Mouse (Mus musculus) heart, embryonic 11.5 days (tissue): ENCODE results near the gene Ranbp1. TPM values are rescaled to one million over a fixed set of nuclear protein-coding genes. Genes with fewer than 3 reads are reported as not detected.

Experiments
- ATAC-seq: fragments of 200-750 bp; cut with Nextera tagmentation; replicated peaks from 2 replicates; pipeline ENCODE4 v1.8.0; 2017; ENCODE audit warnings: moderate library complexity; ENCODE audit not compliant: insufficient number of reproducible peaks, low FRiP score, low TSS enrichment
- H3K27ac ChIP-seq: fragments of 300-500 bp; sonication (generic); 2 replicates; pipeline ENCODE4 v1.5.1; 2014; ENCODE audit warnings: mild to moderate bottlenecking, low read depth, low read length
- H3K27me3 ChIP-seq: fragments of 300-500 bp; sonication (generic); 2 replicates; pipeline ENCODE4 v1.6.1; 2014; ENCODE audit warnings: mild to moderate bottlenecking, low read length, mixed read lengths; ENCODE audit not compliant: control insufficient read depth, insufficient read depth
- H3K36me3 ChIP-seq: fragments of 300-500 bp; sonication (generic); 2 replicates; pipeline ENCODE4 v1.6.1; 2014; ENCODE audit warnings: mild to moderate bottlenecking, low read length, moderate library complexity, mixed read lengths; ENCODE audit not compliant: control insufficient read depth, insufficient read depth
- H3K4me1 ChIP-seq: fragments of 300-500 bp; sonication (generic); 2 replicates; pipeline ENCODE4 v1.6.1; 2014; ENCODE audit warnings: low read length; ENCODE audit not compliant: control insufficient read depth, insufficient read depth
- H3K4me2 ChIP-seq: fragments of 300-500 bp; sonication (generic); 2 replicates; pipeline ENCODE4 v1.6.1; 2014; ENCODE audit warnings: mild to moderate bottlenecking, moderate library complexity
- H3K4me3 ChIP-seq: fragments of 300-500 bp; sonication (generic); 2 replicates; pipeline ENCODE4 v1.5.1; 2014; ENCODE audit warnings: low read depth, low read length
- H3K9ac ChIP-seq: fragments of 300-500 bp; sonication (generic); 2 replicates; pipeline ENCODE4 v1.6.1; 2014; ENCODE audit warnings: mild to moderate bottlenecking, low read depth, low read length, moderate library complexity
- H3K9me3 ChIP-seq: fragments of 300-500 bp; sonication (generic); replicated peaks from 2 replicates; pipeline ENCODE4 v1.6.1; 2016; ENCODE audit warnings: low read length; ENCODE audit not compliant: control insufficient read depth
- WGBS: fragments of 180-500 bp; shearing (Covaris S2); extraction: QIAGEN DNeasy Blood & Tissue Kit; methylation state at CpG from one replicate; pipeline ENCODE4 v1.1.7; 2014; ENCODE audit not compliant: insufficient replicate concordance; 5-methylcytosine and 5-hydroxymethylcytosine counted together
- polyA plus RNA-seq: library from polyadenylated mRNA; unstranded; fragments of >200 nt; fragmentation: Nextera tagmentation; extraction: Ambion mirVana; gene quantifications from 2 replicates; pipeline ENCODE4 v1.2.1, GENCODE M21; 2014

The Ranbp1 gene
- polyA plus RNA-seq, 1 experiment from 2014 or later = 656 TPM

DNA sequence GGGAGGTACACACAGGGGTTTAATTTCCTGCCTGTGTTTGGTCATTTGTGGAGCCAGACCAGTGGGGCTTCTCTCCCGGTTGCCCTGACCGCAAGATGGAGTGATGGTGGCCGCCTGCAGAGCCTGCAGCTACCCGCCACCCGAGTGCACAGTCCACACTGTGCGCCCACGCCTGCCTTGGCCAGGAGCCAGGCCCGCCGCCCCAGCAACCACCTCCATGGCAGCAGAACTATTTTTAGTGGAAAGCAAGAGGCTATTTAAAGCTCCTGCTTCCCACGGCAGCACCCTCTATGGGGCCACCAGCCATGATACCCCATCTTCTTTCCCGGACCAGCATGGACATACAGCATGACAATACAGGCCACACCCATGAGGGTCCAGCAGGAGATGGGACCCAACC, 18.9 kb downstream of the Ranbp1 start:
- peaks cover 16% of the 10 kb centered on the region for H3K36me3 ChIP-seq
- no peaks in the 10 kb centered on the region for H3K27me3 ChIP-seq
- 42% methylated on average over 11 of the region's 11 CpGs for WGBS
- peak; percentile 23 for ATAC-seq
- peaks cover 36% of the 10 kb centered on the region for H3K4me1 ChIP-seq
- H3K4me2 ChIP-seq = peak overlapping the region; percentile 46
- H3K9ac ChIP-seq = peak overlapping the region; percentile 24; the same call in 1 of the 2 replicates
- H3K4me3 ChIP-seq = peak overlapping the region; percentile 16
- H3K27ac ChIP-seq = peak overlapping the region; percentile 94
- H3K9me3 ChIP-seq = no peaks in the 10 kb centered on the region

DNA sequence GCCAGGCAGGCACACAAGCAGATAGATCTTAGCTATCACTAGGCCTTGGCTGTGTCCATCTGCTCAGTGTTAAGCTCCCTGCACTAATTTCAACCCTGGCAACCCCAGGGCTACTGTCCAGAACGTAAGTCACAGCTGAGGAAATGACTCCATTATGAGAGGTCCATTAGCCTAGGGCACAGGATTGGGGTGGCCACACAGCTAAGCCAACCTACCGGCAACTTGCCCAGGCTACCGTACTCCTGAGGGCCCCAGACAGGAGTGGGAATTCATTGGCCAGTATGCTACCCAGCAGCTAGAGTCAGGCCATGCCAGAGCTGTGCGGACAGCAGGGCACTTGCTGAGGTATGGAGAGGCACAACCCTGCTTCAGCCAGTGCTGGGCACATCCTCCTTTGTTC, 19.7 kb downstream of the Ranbp1 start:
- no peaks in the 10 kb centered on the region for H3K9me3 ChIP-seq
- peaks cover 32% of the 10 kb centered on the region for H3K4me1 ChIP-seq
- peak overlapping the region; percentile 94 for H3K27ac ChIP-seq
- no peak overlapping the region for H3K9ac ChIP-seq
- no peak for ATAC-seq
- H3K4me2 ChIP-seq = peak overlapping the region; percentile 46
- peaks cover 23% of the 10 kb centered on the region for H3K36me3 ChIP-seq
- 87% methylated on average over 4 of the region's 4 CpGs for WGBS
- H3K27me3 ChIP-seq = no peaks in the 10 kb centered on the region
- H3K4me3 ChIP-seq = peak overlapping the region; percentile 16; the same call in 1 of the 2 replicates

DNA sequence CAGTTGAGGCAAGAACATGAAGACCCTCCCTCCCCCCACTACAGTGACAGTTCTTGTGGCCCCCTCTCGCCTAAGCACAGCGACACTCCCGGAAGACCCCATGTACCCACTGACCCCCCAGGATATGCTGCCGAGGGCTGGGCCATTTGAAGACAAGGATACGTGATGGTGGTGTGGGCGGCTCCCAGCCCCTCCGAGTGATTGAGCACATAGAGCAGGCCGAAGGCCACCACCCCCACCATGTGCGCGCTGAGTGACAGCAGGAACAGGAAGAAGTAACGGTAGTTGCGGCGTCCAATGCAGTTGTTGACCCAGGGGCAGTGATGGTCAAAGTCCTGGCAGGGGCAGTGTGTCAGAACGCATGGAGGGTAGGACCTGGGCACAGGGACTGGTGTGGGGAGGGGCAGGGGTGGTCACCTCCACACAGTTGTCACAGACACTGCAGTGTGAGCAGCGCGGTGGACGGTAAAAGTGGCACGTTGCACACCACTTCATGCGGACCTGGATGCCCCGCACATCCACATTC, 20.6 kb downstream of the Ranbp1 start:
- ATAC-seq = no peak
- Histone ChIP-seq H3K9me3 (no peaks in the 10 kb centered on the region), H3K4me2 (no peak overlapping the region), H3K4me3 (no peak overlapping the region), H3K27me3 (no peaks in the 10 kb centered on the region), H3K4me1 (peaks cover 25% of the 10 kb centered on the region), H3K27ac (no peak overlapping the region), H3K9ac (no peak overlapping the region), H3K36me3 (peaks cover 29% of the 10 kb centered on the region)
- WGBS = 94% methylated on average over 20 of the region's 20 CpGs

DNA sequence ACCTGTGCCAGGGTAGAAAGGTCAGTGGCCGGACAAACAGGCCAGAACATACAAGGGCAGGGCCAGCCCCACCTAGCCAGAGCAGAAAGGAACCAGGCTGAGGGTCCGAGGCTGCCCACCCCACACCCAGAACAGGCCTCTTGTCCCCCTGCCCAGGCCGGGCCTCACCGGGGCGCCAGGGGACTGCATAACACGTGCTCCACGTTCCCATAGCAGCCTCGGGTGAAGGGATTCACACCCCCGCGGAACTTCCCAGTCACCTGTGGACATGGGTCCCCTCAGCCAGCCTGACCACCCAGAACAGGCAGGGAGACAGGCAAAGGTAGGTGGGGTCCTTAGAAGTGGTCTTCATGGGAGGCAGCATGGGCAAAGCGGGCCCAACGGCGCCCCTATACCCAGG, 21.3 kb downstream of the Ranbp1 start:
- no peaks in the 10 kb centered on the region for H3K9me3 ChIP-seq
- H3K9ac ChIP-seq = no peak overlapping the region
- no peak for ATAC-seq
- H3K27ac ChIP-seq = no peak overlapping the region
- H3K27me3 ChIP-seq = no peaks in the 10 kb centered on the region
- H3K4me2 ChIP-seq = no peak overlapping the region
- peaks cover 29% of the 10 kb centered on the region for H3K36me3 ChIP-seq
- no peak overlapping the region for H3K4me3 ChIP-seq
- peaks cover 25% of the 10 kb centered on the region for H3K4me1 ChIP-seq
- 92% methylated on average over 13 of the region's 13 CpGs for WGBS

DNA sequence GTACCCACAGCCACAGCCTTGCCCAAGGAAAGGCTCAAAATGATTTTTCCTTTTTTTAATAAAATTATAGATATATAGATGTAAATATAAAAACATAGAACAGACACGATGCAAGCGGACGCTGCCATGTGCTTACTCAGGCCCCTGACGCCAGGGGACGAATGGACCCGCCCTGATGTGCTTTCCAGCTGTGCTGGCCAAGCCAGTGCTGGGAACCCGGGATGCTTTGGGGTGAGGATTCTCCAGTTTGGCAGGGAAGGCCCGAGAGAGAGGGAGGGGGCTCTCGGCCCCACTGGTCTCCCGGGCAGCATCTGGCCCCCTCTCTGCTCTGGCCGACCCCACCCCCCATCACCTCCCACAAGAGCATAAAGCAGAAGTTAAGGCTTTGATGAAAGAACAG, 26.3 kb downstream of the Ranbp1 start:
- H3K4me2 ChIP-seq = no peak overlapping the region
- peaks cover 35% of the 10 kb centered on the region for H3K36me3 ChIP-seq
- H3K27ac ChIP-seq = no peak overlapping the region
- H3K4me1 ChIP-seq = peaks cover 11% of the 10 kb centered on the region
- H3K27me3 ChIP-seq = no peaks in the 10 kb centered on the region
- H3K9ac ChIP-seq = no peak overlapping the region
- no peak overlapping the region for H3K4me3 ChIP-seq
- ATAC-seq = no peak
- 74% methylated on average over 11 of the region's 11 CpGs for WGBS
- no peaks in the 10 kb centered on the region for H3K9me3 ChIP-seq

DNA sequence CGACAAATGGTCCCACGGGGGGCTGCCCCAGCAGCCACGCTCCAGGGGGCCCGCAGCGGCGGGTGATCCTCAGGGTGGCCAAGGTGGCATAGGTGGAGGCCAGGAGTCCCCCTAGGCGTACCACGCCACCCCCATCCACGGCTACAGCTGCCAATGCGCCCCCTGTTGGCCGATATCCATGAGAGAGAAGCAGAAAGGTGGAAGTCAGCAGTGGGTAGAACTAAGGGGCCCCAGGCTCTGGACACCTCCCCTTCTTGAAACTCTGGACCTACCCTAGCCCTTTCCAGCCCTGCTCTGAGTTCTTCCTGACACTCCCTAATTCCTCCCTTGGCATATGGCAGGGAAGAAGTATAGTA, 27.0 kb downstream of the Ranbp1 start:
- 72% methylated on average over 11 of the region's 11 CpGs for WGBS
- Histone ChIP-seq H3K9ac (no peak overlapping the region), H3K4me2 (no peak overlapping the region), H3K4me1 (peaks cover 11% of the 10 kb centered on the region), H3K9me3 (no peaks in the 10 kb centered on the region), H3K27ac (no peak overlapping the region), H3K36me3 (peaks cover 34% of the 10 kb centered on the region), H3K27me3 (no peaks in the 10 kb centered on the region), H3K4me3 (no peak overlapping the region)
- ATAC-seq = no peak

DNA sequence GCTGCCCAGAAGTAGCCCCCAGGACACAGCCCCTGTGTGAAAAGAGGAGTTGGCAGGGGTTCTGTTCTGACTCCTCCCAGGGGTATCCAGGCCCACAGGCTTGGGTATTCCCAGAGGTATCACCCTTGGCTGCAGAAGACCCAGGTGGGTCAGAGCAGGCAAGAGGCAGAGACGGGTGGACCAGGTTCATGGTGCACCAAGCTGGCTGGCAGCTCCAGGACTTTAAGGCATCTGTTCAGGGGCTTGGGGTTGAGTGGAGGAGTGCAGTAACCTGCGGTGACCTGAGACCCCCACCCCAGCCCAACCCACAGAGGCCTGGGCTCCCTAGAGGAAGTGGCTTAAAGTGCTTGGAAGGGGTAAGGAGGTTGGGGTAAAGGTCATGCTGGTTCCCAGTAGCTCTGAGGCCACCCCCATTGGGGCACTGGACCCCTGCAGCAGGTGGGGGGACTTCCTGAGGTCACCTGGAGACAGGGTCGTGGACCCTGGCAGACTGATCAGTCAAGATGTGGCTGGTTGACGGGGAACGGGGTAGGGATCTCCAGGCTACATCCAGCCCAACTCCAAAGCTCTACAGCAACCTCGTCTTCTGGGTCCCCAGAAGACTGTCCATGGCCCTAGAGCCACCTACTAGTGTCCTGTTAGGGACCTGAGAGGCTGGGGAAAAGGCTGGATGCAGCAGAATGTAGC, 27.5 kb downstream of the Ranbp1 start:
- no peak overlapping the region for H3K4me3 ChIP-seq
- H3K27me3 ChIP-seq = no peaks in the 10 kb centered on the region
- no peak overlapping the region for H3K4me2 ChIP-seq
- peaks cover 31% of the 10 kb centered on the region for H3K36me3 ChIP-seq
- H3K4me1 ChIP-seq = peaks cover 11% of the 10 kb centered on the region
- no peaks in the 10 kb centered on the region for H3K9me3 ChIP-seq
- no peak overlapping the region for H3K27ac ChIP-seq
- H3K9ac ChIP-seq = no peak overlapping the region
- ATAC-seq = no peak
- 86% methylated on average over 6 of the region's 6 CpGs for WGBS

DNA sequence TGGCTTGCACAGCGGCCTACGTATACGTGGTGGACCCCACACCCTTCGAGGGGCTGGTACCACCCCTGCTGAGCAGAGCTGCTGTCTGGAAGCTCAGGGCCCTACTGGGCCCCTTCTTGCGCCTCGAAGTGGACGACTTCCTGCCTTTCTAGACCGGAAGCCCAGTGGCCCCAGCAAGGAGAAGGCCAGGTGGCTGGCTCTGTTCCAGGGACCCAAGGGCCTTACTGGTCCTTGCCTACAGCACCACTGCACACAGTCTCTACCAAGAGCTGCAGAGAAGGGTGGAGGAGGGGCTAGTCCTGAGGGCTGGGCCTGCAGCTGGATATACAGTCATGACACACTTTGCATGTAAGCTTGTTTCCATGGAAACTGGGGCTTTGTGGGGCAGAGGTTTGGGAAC, 28.5 kb downstream of the Ranbp1 start:
- ATAC-seq = 0 out of 2 replicates have a peak, but pooled peaks have one; percentile 19
- Histone ChIP-seq H3K27me3 (no peaks in the 10 kb centered on the region), H3K9me3 (no peaks in the 10 kb centered on the region), H3K4me2 (no peak overlapping the region), H3K4me1 (peaks cover 11% of the 10 kb centered on the region), H3K36me3 (peaks cover 22% of the 10 kb centered on the region), H3K27ac (no peak overlapping the region), H3K4me3 (no peak overlapping the region), H3K9ac (peak overlapping the region; percentile 58; the same call in 1 of the 2 replicates)
- 57% methylated on average over 8 of the region's 8 CpGs for WGBS

DNA sequence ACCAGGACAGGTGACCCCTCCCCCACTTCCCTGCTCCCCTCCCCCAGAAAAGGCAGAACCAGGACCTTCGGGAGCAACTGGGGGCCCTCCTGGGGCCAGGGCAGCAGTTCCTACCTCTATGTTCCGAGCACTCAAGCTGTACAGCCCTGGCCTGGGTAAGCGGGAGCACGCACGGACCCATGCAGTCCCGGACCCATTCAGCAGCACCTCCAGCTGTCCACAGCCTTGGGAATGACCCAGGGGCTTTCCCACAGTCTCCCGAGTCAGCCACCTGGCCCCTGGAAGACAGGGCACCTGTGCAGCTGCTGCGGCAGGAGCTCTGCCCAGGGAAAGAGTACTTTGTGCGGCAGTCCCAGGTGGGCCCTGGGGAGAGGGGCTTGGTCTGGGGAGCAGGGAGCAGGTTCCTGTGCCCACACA, 29.9 kb downstream of the Ranbp1 start:
- Histone ChIP-seq H3K36me3 (peaks cover 10% of the 10 kb centered on the region), H3K4me1 (peaks cover 19% of the 10 kb centered on the region), H3K9me3 (no peaks in the 10 kb centered on the region), H3K9ac (no peak overlapping the region), H3K27ac (no peak overlapping the region), H3K27me3 (no peaks in the 10 kb centered on the region), H3K4me3 (no peak overlapping the region), H3K4me2 (no peak overlapping the region)
- 61% methylated on average over 9 of the region's 9 CpGs for WGBS
- ATAC-seq = no peak
